17 mouse cellular contexts compared by ENCODE assay signal in the genomic region with DNA sequence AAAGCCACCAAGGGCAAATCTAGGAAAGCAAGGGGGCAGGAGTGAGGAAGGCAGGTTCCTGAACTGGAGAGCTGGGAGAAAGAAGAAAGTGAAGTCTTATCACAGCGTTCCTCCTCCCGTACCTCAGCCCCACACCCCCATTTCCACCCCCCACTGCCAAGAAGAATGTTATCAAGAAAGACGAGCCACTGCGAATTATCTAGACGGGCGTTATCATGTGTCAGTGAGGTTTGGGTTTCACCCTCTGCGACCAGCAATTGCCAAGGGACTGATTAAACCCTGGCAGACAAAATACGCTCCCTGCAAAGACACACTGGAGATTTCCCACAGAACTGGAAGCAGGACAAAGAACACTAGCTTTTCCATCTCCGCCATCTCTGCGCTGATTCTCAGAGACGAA. TPM values are rescaled to one million over a fixed set of nuclear protein-coding genes. Genes with fewer than 3 reads are reported as not detected.
DNase-seq lines count a peak whose midpoint lies in the region; ATAC-seq and TF ChIP-seq lines count a peak whose summit lies in the region.
"Had no signal": no experiment of that assay in that cellular context is flagged by ENCODE, and none has a peak within 500 bp of the region (broad histone marks: within the 10 kb centered on the region; RNA-seq: fewer than 3 reads in every experiment).

No protein-coding gene starts in this region.

- no peak for TF ChIP-seq CTCF in liver, embryonic 14.5 days (IDR thresholded peaks at IDR 0.05; ENCODE audit: low read depth)

- peaks cover 10% of the 10 kb centered on the region for H3K4me1 ChIP-seq in heart, embryonic 11.5 days (ENCODE audit: control insufficient read depth, insufficient read depth, low read length)
- peaks cover 21% of the 10 kb centered on the region for H3K4me1 ChIP-seq in lung, embryonic 16.5 days (replicated peaks; ENCODE audit: control insufficient read depth, insufficient read depth, low read length)
- H3K4me1 ChIP-seq in liver, embryonic 14.5 days (replicated peaks; ENCODE audit: control insufficient read depth in 2 of 2, insufficient read depth in 2 of 2, low read length in 1 of 2), result peaks cover 10 to 25% of the 10 kb centered on the region in 2 experiments

- H3K27ac ChIP-seq in heart, embryonic 11.5 days (ENCODE audit: low read depth, low read length), result peak overlapping the region; percentile 64
- peak overlapping the region; percentile 84 for H3K27ac ChIP-seq in lung, embryonic 16.5 days (ENCODE audit: low read length)
- H3K27ac ChIP-seq in liver, embryonic 14.5 days, result no peak overlapping the region
- H3K27ac ChIP-seq: hindbrain, embryonic 15.5 days had no signal

- H3K4me2 ChIP-seq in heart, embryonic 11.5 days, result peak overlapping the region; percentile 32; the same call in 1 of the 2 replicates
- no peak overlapping the region for H3K4me2 ChIP-seq in lung, embryonic 16.5 days (ENCODE audit: low read depth, low read length)
- peak overlapping the region; percentile 18 for H3K4me2 ChIP-seq in liver, embryonic 14.5 days (ENCODE audit: low read depth)
- H3K4me2 ChIP-seq: hindbrain, embryonic 15.5 days had no signal

- H3K27me3 ChIP-seq in heart, embryonic 11.5 days (ENCODE audit: control insufficient read depth, insufficient read depth, low read length), result no peaks in the 10 kb centered on the region
- no peaks in the 10 kb centered on the region for H3K27me3 ChIP-seq in lung, embryonic 16.5 days (ENCODE audit: control insufficient read depth, insufficient read depth, low read depth, low read length)
- no peaks in the 10 kb centered on the region for H3K27me3 ChIP-seq in liver, embryonic 14.5 days (ENCODE audit: control insufficient read depth, insufficient read depth, low read length)
- H3K27me3 ChIP-seq: hindbrain, embryonic 15.5 days had no signal

- ATAC-seq in heart, embryonic 11.5 days (replicated peaks; ENCODE audit: insufficient number of reproducible peaks, low FRiP score, low TSS enrichment), result no peak; the same call in 1 of the 2 replicates
- ATAC-seq in lung, embryonic 16.5 days (ENCODE audit: low read depth), result peak; percentile 28; the same call in 1 of the 2 replicates
- ATAC-seq in liver, embryonic 14.5 days (ENCODE audit: insufficient read depth), result peak; percentile 59; the same call in 1 of the 2 replicates
- ATAC-seq: activated CD4-positive, CD25-positive, alpha-beta regulatory T cell, adult 4 months had no signal

- TF ChIP-seq EP300 in liver, embryonic 14.5 days (IDR thresholded peaks at IDR 0.05; ENCODE audit: low read depth), result peak; percentile 37

- H3K9ac ChIP-seq in heart, embryonic 11.5 days (ENCODE audit: low read depth, low read length), result peak overlapping the region; percentile 43; the same call in 1 of the 2 replicates
- H3K9ac ChIP-seq in lung, embryonic 16.5 days (ENCODE audit: low read length), result no peak overlapping the region
- H3K9ac ChIP-seq in liver, embryonic 14.5 days (replicated peaks), result no peak overlapping the region
- H3K9ac ChIP-seq: hindbrain, embryonic 15.5 days had no signal

- no peak for DNase-seq in heart, postnatal 4 days
- DNase-seq in lung, adult 18-20 months, result no peak
- DNase-seq in c-Kit-positive CD71-positive TER-119-negative erythroid progenitor cells, embryonic 14.5 days (ENCODE audit: low read depth), result peak; percentile 31
- no peak for DNase-seq in liver, embryonic 14.5 days (ENCODE audit: low read depth in 3 of 3, low spot score in 3 of 3)
- DNase-seq in adrenal gland, adult 2 months, result no peak
- no peak for DNase-seq in adrenal gland, postnatal 10 days
- DNase-seq: cerebellum, adult 2 months; embryo, embryonic 11 days; gastrocnemius, postnatal 36 days; kidney, adult 8-10 months; right cerebral cortex, postnatal 4 days; thymus, postnatal 25 days had no signal

- no peaks in the 10 kb centered on the region for H3K9me3 ChIP-seq in heart, embryonic 11.5 days (replicated peaks; ENCODE audit: control insufficient read depth, low read length)
- H3K9me3 ChIP-seq in lung, embryonic 16.5 days (ENCODE audit: control insufficient read depth, low read length), result no peaks in the 10 kb centered on the region
- H3K9me3 ChIP-seq in liver, embryonic 14.5 days (ENCODE audit: control insufficient read depth, low read length), result no peaks in the 10 kb centered on the region
- H3K9me3 ChIP-seq: hindbrain, embryonic 15.5 days had no signal

- WGBS in heart, embryonic 11.5 days (ENCODE audit: insufficient replicate concordance), result 14% methylated on average over 11 of the region's 11 CpGs
- 40% methylated on average over 11 of the region's 11 CpGs for WGBS in lung, embryonic 16.5 days
- 27% methylated on average over 11 of the region's 11 CpGs for WGBS in liver, embryonic 14.5 days (ENCODE audit: insufficient replicate concordance)

- no peak overlapping the region for H3K4me3 ChIP-seq in heart, embryonic 11.5 days (ENCODE audit: low read depth, low read length)
- H3K4me3 ChIP-seq in lung, embryonic 16.5 days (ENCODE audit: low read length), result no peak overlapping the region
- no peak overlapping the region for H3K4me3 ChIP-seq in liver, embryonic 14.5 days (ENCODE audit: insufficient read depth in 1 of 2, low read depth in 2 of 2, low read length in 2 of 2)
- H3K4me3 ChIP-seq: hindbrain, embryonic 15.5 days; myocyte had no signal

- H3K36me3 ChIP-seq in heart, embryonic 11.5 days (ENCODE audit: control insufficient read depth, insufficient read depth, low read length), result peaks cover 15% of the 10 kb centered on the region
- peaks cover 40% of the 10 kb centered on the region for H3K36me3 ChIP-seq in lung, embryonic 16.5 days (ENCODE audit: control insufficient read depth, insufficient read depth, low read length)
- no peaks in the 10 kb centered on the region; the same call in 1 of the 2 replicates for H3K36me3 ChIP-seq in liver, embryonic 14.5 days (replicated peaks; ENCODE audit: control insufficient read depth, insufficient read depth, low read depth)
- H3K36me3 ChIP-seq: hindbrain, embryonic 15.5 days had no signal

RNA-seq across cellular contexts. Expression of a gene that starts 31.9 kb away (rescaled TPM):
- 146 and 166 TPM in 2 replicates for polyA plus RNA-seq in heart, embryonic 11.5 days (2014; fragmentation: Nextera tagmentation; extraction: Ambion mirVana)
- total RNA-seq in heart, postnatal 4 days (2021), result 10 to 100 TPM; 59.2 to 62.2 TPM
- 252 TPM in 2 replicates for polyA plus RNA-seq in lung, embryonic 16.5 days (2015; fragmentation: Nextera tagmentation; extraction: Ambion mirVana)
- polyA plus RNA-seq in liver, embryonic 14.5 days (2012; rRNA removed), result 8.7 and 11.6 TPM in 2 replicates
- 25.7 and 26.0 TPM in 2 replicates for polyA plus RNA-seq in liver, embryonic 14.5 days (2014; fragmentation: Nextera tagmentation; extraction: Ambion mirVana)
- 10 to 100 TPM; 60.0 to 60.4 TPM for total RNA-seq in adrenal gland, adult 2 months (2021)
- 40.7 and 46.7 TPM in 2 replicates for polyA plus RNA-seq in adrenal gland, adult 2 months (2012; rRNA removed)
- 10 to 100 TPM; 61.2 to 65.9 TPM for total RNA-seq in adrenal gland, postnatal 10 days (2021)

RNA-seq across cellular contexts. Expression of a gene that starts 50.6 kb away (rescaled TPM):
- 0.06 and 0.13 TPM in 2 replicates for polyA plus RNA-seq in heart, embryonic 11.5 days (2014; fragmentation: Nextera tagmentation; extraction: Ambion mirVana)
- 1 to 10 TPM; 1.4 to 1.8 TPM for total RNA-seq in heart, postnatal 4 days (2021)
- polyA plus RNA-seq in lung, embryonic 16.5 days (2015; fragmentation: Nextera tagmentation; extraction: Ambion mirVana), result 0.36 and 0.53 TPM in 2 replicates
- 0.08 and 0.09 TPM in 2 replicates for polyA plus RNA-seq in liver, embryonic 14.5 days (2012; rRNA removed)
- 0.03 TPM in 2 replicates for polyA plus RNA-seq in liver, embryonic 14.5 days (2014; fragmentation: Nextera tagmentation; extraction: Ambion mirVana)
- 1 to 10 TPM; 1.9 to 3.1 TPM for total RNA-seq in adrenal gland, adult 2 months (2021)
- polyA plus RNA-seq in adrenal gland, adult 2 months (2012; rRNA removed), result 6.2 and 6.5 TPM in 2 replicates
- total RNA-seq in adrenal gland, postnatal 10 days (2021), result 1 to 10 TPM; 5.5 to 7.7 TPM
- polyA plus RNA-seq: activated CD4-positive, CD25-positive, alpha-beta regulatory T cell, adult 4 months had no signal

RNA-seq across cellular contexts. Expression of a gene that starts 53.3 kb away (rescaled TPM):
- polyA plus RNA-seq in heart, embryonic 11.5 days (2014; fragmentation: Nextera tagmentation; extraction: Ambion mirVana), result 23.1 and 25.8 TPM in 2 replicates
- 10 to 100 TPM; 20.2 to 20.6 TPM for total RNA-seq in heart, postnatal 4 days (2021)
- polyA plus RNA-seq in lung, embryonic 16.5 days (2015; fragmentation: Nextera tagmentation; extraction: Ambion mirVana), result 30.6 and 32.7 TPM in 2 replicates
- polyA plus RNA-seq in liver, embryonic 14.5 days (2012; rRNA removed), result 6.0 and 7.0 TPM in 2 replicates
- polyA plus RNA-seq in liver, embryonic 14.5 days (2014; fragmentation: Nextera tagmentation; extraction: Ambion mirVana), result 5.9 and 8.2 TPM in 2 replicates
- 10 to 100 TPM; 18.3 to 26.8 TPM for total RNA-seq in adrenal gland, adult 2 months (2021)
- 45.4 and 56.5 TPM in 2 replicates for polyA plus RNA-seq in adrenal gland, adult 2 months (2012; rRNA removed)
- 10 to 100 TPM; 17.1 to 19.7 TPM for total RNA-seq in adrenal gland, postnatal 10 days (2021)
